Mouse (Mus musculus): Measurements from ENCODE around the gene Poc1a.

GRCm38 (mm10) chr9:106399808-106400207 lies 118.9 kb downstream of the Poc1a start:
- TF ChIP-seq POLR2A (IDR thresholded peaks at IDR 0.05; ENCODE audit: low read depth, low read length) (no peak), CTCF (conservative IDR thresholded peaks at IDR 0.05; ENCODE audit: insufficient read depth, insufficient read length, low read depth, low read length) (no peak)
